Mouse (Mus musculus) limb, embryonic 10.5 days (tissue): ENCODE data around the gene Defb47. TPM values are rescaled to one million over a fixed set of nuclear protein-coding genes. Genes with fewer than 3 reads are reported as not detected.
A peak's percentile ranks its signal among the peaks of the same experiment; 100 is the strongest.

Experiments used
- DNase-seq: peaks from one replicate; pipeline ENCODE4 v3.0.0-alpha.2; 2017; ENCODE audit warnings: low spot score
- H3K27ac ChIP-seq: fragments of 300-500 bp; sonication (generic); 2 replicates; pipeline ENCODE4 v1.5.1; 2016; ENCODE audit warnings: mild to moderate bottlenecking
- H3K27me3 ChIP-seq: fragments of 300-500 bp; sonication (generic); 2 replicates; pipeline ENCODE4 v1.6.1; 2016; ENCODE audit warnings: low read depth, mild to moderate bottlenecking; ENCODE audit not compliant: poor library complexity, severe bottlenecking
- H3K36me3 ChIP-seq: fragments of 300-500 bp; sonication (generic); 2 replicates; pipeline ENCODE4 v1.6.1; 2016; ENCODE audit warnings: mild to moderate bottlenecking, moderate library complexity
- H3K4me1 ChIP-seq: fragments of 300-500 bp; sonication (generic); 2 replicates; pipeline ENCODE4 v1.6.1; 2016
- H3K4me3 ChIP-seq: fragments of 300-500 bp; sonication (generic); 2 replicates; pipeline ENCODE4 v1.5.1; 2016; ENCODE audit warnings: mild to moderate bottlenecking, moderate library complexity
- H3K9me3 ChIP-seq: fragments of 300-500 bp; sonication (generic); replicated peaks from 2 replicates; pipeline ENCODE4 v1.6.1; 2016; ENCODE audit warnings: mild to moderate bottlenecking
- WGBS: fragments of 180-500 bp; shearing (Covaris S2); methylation state at CpG from one replicate; pipeline ENCODE4 v1.1.7; 2016; 5-methylcytosine and 5-hydroxymethylcytosine counted together
- polyA plus RNA-seq: library from polyadenylated mRNA; unstranded; fragments of >200 nt; fragmentation: Nextera tagmentation; extraction: Ambion mirVana; gene quantifications from 2 replicates; pipeline ENCODE4 v1.2.1, GENCODE M21; 2016

The Defb47 gene
- polyA plus RNA-seq = not detected in 2 replicates

GRCm38 (mm10) chr14:62997777-62998176 lies at the start of gene Defb47:
Gene Defb47 (plus strand): TSS chr14:62998077.
- H3K27ac ChIP-seq = no peak within 1 kb of the TSS

DNA sequence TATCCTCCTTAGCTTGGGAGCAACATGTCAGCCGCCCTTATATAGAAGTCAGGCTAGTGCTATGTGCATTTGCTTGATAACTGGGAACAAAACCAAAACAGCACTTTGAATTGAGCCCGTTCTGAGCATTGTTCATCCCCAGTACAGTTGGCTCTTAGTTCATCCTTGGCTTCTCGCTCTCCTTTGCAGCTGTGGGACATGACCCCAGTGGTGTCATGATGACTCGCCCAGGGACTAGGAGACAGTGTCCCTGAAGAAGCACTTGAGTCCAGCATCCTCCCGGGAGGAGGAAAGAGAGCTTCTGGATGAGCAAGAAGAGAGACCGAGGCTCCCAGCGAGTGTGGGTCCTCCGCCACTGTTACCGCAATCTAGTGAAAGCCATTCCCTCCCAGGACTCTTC lies 41.8 kb upstream of the Defb47 start:
- no peaks in the 10 kb centered on the region for H3K4me1 ChIP-seq
- H3K4me3 ChIP-seq = no peak overlapping the region
- H3K27ac ChIP-seq = no peak overlapping the region
- no peaks in the 10 kb centered on the region for H3K9me3 ChIP-seq
- WGBS = 91% methylated on average over 9 of the region's 9 CpGs
- no peak for DNase-seq
- peaks cover 72% of the 10 kb centered on the region for H3K36me3 ChIP-seq
- no peaks in the 10 kb centered on the region for H3K27me3 ChIP-seq

More at GRCm38 (mm10) chr14:62997777-62998176, at the start of gene Defb47:
- Histone ChIP-seq H3K36me3 (no peaks in the 10 kb centered on the region), H3K9me3 (no peaks in the 10 kb centered on the region), H3K27me3 (no peaks in the 10 kb centered on the region), H3K4me1 (no peaks in the 10 kb centered on the region), H3K4me3 (no peak within 1 kb of the TSS)
- no peak for DNase-seq
- WGBS = 92% methylated on average over 8 of the region's 8 CpGs

DNA sequence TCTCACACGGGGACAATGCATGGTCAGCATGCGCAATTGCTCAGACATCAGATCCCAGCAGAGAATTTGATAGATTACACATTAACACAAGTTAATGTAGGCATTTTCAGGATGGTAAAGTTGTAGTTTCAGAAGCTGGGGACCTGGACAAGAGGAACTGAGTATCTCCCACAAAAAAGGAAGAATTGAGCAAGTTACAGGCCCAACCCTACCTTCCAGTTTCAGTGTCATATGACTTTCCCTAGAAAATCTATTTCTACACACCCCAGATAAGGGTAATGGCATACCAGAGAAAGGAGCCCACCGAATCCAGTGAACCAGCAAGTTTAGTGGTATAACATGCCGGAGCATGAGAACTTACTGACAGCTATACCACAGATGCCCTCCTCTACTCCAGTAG lies 34.2 kb upstream of the Defb47 start:
- H3K4me1 ChIP-seq = peaks cover 13% of the 10 kb centered on the region
- WGBS = 92% methylated on average over 4 of the region's 4 CpGs
- H3K27me3 ChIP-seq = no peaks in the 10 kb centered on the region
- DNase-seq = peak; percentile 12
- peaks cover 17% of the 10 kb centered on the region for H3K36me3 ChIP-seq
- H3K4me3 ChIP-seq = no peak overlapping the region
- H3K9me3 ChIP-seq = no peaks in the 10 kb centered on the region
- H3K27ac ChIP-seq = no peak overlapping the region

DNA sequence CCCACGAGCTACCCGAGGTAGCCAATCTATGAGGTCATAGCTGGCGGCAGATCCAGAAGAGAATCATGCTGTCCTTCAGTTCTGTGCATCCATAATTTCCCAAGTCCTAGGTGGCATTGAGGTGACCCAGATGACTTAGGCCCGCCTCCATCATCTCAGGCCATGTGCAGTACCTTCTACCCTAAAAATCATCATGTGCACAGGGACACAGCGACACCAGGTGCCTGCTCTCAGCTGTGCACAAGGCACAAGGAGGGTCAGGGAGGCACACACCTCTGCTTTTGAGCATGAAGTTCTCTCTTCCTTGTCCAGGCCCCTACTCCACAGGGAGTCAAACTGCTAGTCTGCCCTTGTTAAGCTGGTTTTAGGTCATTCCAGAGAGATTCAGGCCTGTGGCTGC lies 32.5 kb upstream of the Defb47 start:
- H3K36me3 ChIP-seq = peaks cover 3% of the 10 kb centered on the region; the same call in 1 of the 2 replicates
- peak overlapping the region; percentile 61; the same call in 1 of the 2 replicates for H3K27ac ChIP-seq
- no peak overlapping the region for H3K4me3 ChIP-seq

DNA sequence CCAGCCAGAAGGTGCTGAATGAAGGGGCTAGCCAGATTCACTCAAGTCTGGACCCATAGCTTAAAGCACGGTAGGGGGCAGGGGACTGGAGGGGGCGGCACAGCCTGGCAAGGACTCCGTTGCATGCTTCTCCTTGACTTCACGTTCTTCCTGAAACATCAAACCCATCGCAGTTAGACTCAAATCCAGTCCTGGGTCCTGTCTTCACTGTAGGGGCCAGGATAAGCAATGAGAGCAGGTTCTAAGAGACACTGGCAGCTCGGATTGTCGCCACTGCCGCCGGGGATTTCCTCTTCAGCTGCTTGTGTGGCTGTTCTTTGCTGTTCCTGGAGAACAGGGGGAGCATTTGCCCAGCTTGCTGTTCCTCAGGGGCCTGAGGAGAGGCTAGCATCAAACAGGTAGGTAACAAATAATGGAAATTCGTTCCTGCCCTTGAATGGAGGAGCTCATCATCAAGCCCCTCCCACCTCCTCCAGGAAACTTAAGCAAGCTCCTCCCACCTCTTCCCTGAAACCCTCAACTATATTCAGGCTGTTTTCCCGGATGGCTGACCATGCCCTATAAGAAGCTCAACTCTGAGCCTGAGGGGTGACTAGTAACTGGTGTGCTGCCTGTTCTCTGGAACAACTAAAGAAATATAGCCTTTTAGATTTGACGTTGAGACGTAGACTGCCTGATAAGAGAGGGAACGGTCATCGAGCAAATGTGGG lies 31.9 kb upstream of the Defb47 start:
- peak overlapping the region; percentile 61; the same call in 1 of the 2 replicates for H3K27ac ChIP-seq
- no peak for DNase-seq
- WGBS = 20% methylated on average over 15 of the region's 15 CpGs
- peaks cover 21% of the 10 kb centered on the region for H3K4me1 ChIP-seq
- no peaks in the 10 kb centered on the region for H3K9me3 ChIP-seq
- peak overlapping the region; percentile 44 for H3K4me3 ChIP-seq
- H3K27me3 ChIP-seq = no peaks in the 10 kb centered on the region
- H3K36me3 ChIP-seq = peaks cover 3% of the 10 kb centered on the region; the same call in 1 of the 2 replicates

More for the DNA sequence above, 32.5 kb upstream of the Defb47 start:
- 91% methylated on average over 5 of the region's 5 CpGs for WGBS
- no peak for DNase-seq
- no peaks in the 10 kb centered on the region for H3K27me3 ChIP-seq
- peaks cover 15% of the 10 kb centered on the region for H3K4me1 ChIP-seq
- no peaks in the 10 kb centered on the region for H3K9me3 ChIP-seq

DNA sequence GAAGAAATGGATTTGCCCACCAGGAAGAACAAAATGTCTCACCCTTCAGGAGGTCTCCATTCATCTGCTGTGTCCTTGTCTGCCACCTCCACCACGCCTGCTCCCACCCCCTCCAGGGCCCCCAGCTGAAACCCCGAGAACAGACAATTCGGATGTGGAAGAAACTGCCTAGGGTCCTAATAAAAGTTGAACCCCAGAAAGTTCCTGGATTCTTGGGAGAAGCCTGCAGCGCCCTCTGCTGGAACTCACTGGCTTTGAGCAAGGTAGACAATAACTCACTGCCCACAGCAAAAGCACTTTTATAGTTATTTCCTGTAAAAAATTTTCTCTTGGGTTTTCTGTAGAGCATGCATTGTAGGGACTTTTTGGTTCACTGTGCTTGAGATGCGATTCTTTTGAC lies 22.8 kb upstream of the Defb47 start:
- no peaks in the 10 kb centered on the region for H3K27me3 ChIP-seq
- no peaks in the 10 kb centered on the region for H3K9me3 ChIP-seq
- H3K27ac ChIP-seq = no peak overlapping the region
- no peak overlapping the region for H3K4me3 ChIP-seq
- WGBS = 10% methylated on average over 5 of the region's 5 CpGs
- H3K36me3 ChIP-seq = no peaks in the 10 kb centered on the region
- peaks cover 11% of the 10 kb centered on the region for H3K4me1 ChIP-seq
- DNase-seq = peak; percentile 80

DNA sequence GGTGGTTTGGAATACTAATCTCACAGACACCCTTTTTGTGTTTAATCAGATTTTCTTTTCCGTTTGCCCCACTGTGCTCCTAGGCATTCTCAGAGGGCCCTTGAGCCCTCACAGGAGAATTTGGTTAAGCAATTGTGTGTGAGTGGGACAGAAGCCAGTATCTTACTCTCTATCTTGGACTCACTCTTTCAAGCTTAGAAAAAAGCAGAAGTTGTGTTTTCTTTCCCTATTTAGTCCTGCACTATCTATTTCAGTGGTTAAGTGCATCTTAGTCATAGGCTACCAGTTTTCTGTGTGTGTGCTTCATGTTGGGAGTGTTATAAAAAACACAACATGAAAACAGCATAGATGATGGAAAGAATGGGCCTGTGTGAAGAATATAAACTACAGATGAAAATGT lies 18.1 kb upstream of the Defb47 start:
- H3K27me3 ChIP-seq = no peaks in the 10 kb centered on the region
- no peak overlapping the region for H3K4me3 ChIP-seq
- H3K27ac ChIP-seq = no peak overlapping the region
- no peaks in the 10 kb centered on the region for H3K36me3 ChIP-seq
- WGBS = 93% methylated on average over 1 of the region's 1 CpGs
- no peaks in the 10 kb centered on the region for H3K9me3 ChIP-seq
- DNase-seq = no peak
- H3K4me1 ChIP-seq = 0 out of 2 replicates have a peak, but pooled peaks cover 2% of the 10 kb centered on the region

GRCm38 (mm10) chr14:62984410-62984809 lies 13.5 kb upstream of the Defb47 start, which contains the start of gene Defb48:
Gene Defb48 (minus strand): TSS chr14:62984510.
- Histone ChIP-seq H3K4me1 (no peaks in the 10 kb centered on the region), H3K27me3 (no peaks in the 10 kb centered on the region), H3K27ac (no peak within 1 kb of the TSS), H3K36me3 (no peaks in the 10 kb centered on the region), H3K9me3 (no peaks in the 10 kb centered on the region), H3K4me3 (no peak within 1 kb of the TSS)
- WGBS = 75% methylated on average over 1 of the region's 1 CpGs
- DNase-seq = no peak

DNA sequence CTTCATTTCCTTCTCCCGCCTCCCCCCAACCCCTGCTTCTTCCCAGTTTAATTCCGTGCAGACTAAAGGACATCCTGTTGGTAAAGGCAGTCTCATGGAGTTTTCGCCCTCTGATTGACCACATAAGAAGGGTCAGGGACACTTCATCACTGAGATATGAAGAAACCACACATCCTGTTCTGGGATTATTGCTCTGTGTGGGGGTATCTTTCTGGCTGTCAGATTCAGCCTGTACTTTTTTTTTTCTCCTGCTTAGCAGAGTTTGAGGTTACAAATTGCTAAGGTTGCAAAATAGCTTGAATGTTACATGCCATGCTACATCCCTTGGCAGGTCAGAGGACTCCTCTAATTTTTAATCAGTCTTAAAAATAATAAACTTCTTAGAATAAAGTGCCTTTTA lies 6.6 kb upstream of the Defb47 start:
- H3K36me3 ChIP-seq = no peaks in the 10 kb centered on the region
- H3K4me1 ChIP-seq = no peaks in the 10 kb centered on the region
- no peak for DNase-seq
- H3K9me3 ChIP-seq = no peaks in the 10 kb centered on the region
- 80% methylated on average over 3 of the region's 3 CpGs for WGBS
- H3K4me3 ChIP-seq = no peak overlapping the region
- no peaks in the 10 kb centered on the region for H3K27me3 ChIP-seq
- no peak overlapping the region for H3K27ac ChIP-seq

DNA sequence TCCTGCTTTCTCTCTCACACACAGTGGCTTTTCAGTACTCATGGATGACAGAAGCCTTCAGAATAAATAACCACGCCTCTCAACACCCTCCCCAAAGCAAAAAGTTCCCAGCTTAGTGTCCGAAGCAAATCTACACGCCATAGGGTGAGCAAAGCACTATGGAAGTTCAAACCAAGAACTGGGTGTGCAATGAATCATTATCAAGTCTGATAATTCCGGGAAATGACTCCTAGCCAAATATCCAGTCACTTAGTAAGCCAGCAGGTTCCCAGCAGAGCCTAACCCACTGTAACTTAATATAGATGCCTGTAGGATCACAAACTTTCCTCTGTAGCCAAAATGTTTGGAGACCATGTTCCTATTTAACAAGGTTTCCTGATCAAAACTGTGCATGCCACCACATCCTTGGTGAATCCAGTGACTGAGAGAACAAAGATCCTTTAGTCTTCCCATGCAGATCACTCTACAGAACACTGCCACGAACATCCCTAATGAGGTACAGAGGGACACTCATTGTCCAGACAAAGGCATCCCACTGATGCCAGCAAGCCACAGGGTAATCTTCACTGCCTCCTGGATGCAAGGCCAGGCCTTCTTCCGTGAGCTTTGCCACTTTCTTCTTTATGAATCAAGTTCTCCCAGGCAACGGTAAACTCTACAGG lies 5.9 kb upstream of the Defb47 start:
- H3K9me3 ChIP-seq = no peaks in the 10 kb centered on the region
- no peak overlapping the region for H3K4me3 ChIP-seq
- no peak for DNase-seq
- no peaks in the 10 kb centered on the region for H3K36me3 ChIP-seq
- no peaks in the 10 kb centered on the region for H3K27me3 ChIP-seq
- WGBS = 86% methylated on average over 7 of the region's 7 CpGs
- no peak overlapping the region for H3K27ac ChIP-seq
- H3K4me1 ChIP-seq = no peaks in the 10 kb centered on the region

DNA sequence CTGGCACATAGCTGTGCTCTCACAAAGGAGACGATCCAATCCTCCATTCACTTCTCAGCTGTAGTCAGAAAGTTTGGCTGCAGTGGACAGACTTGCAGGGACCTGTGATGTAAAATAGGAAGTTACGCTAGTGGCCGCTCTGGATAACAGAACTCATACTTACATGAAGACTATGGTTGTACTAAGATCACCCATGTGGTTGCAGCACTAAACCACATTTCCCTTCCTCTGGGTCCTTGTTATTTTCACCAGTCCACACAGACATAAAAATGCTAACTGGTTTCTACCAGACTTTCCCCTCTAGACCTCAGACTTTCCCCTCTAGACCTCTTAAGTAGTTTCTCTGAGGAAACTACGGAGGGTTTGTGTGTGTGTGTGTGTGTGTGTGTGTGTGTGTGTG lies 1.1 kb downstream of the Defb47 start:
- no peak overlapping the region for H3K27ac ChIP-seq
- WGBS = 91% methylated on average over 4 of the region's 4 CpGs
- no peaks in the 10 kb centered on the region for H3K27me3 ChIP-seq
- no peaks in the 10 kb centered on the region for H3K4me1 ChIP-seq
- H3K36me3 ChIP-seq = no peaks in the 10 kb centered on the region
- no peak overlapping the region for H3K4me3 ChIP-seq
- H3K9me3 ChIP-seq = no peaks in the 10 kb centered on the region
- no peak for DNase-seq

DNA sequence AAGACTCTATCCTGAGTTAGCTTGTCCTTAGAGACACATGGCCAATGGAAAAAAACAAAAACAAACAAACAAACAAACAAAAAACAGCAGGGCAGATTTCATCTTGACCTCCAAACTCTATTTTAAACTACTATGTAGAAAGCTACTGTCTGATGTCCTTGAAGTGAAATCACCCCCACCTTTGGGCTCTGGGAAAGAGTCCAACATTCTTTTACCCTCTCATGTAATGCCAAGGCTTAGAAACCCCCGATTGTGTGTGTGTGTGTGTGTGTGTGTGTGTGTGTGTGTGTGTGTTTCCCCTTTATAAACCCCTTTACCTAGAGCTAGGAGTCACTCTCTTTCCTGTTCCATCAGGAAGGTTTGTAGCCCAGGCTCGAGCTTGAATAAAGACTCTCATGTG lies 4.7 kb downstream of the Defb47 start:
- Histone ChIP-seq H3K36me3 (no peaks in the 10 kb centered on the region), H3K9me3 (no peaks in the 10 kb centered on the region), H3K4me3 (no peak overlapping the region), H3K27ac (no peak overlapping the region), H3K27me3 (no peaks in the 10 kb centered on the region), H3K4me1 (no peaks in the 10 kb centered on the region)
- DNase-seq = no peak
- 83% methylated on average over 2 of the region's 2 CpGs for WGBS

DNA sequence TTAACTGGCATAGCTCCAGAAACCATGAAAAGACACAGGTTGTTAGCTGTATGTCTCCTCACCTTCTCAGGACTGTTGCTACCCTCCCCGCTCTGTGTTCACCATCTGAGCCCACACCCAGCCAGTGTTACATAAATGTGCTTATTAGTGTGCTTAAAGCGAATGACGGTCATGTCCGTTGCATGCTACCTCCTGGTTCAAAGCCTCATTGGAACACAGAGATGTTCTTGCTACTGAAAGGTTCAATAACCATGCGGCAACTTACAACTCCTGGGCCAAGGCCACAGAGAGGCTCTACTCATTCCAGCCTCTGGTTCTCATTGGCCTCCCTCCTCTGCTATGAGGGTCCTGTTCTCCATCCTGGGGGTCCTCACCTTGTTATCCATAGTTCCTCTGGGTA lies 13.6 kb downstream of the Defb47 start, which contains the start of gene Defb43:
Defb43 (plus strand) TSS at position 301 of the 400 bp plus-strand sequence.
- Histone ChIP-seq H3K27ac (no peak within 1 kb of the TSS), H3K27me3 (no peaks in the 10 kb centered on the region), H3K4me3 (no peak within 1 kb of the TSS), H3K36me3 (no peaks in the 10 kb centered on the region), H3K9me3 (no peaks in the 10 kb centered on the region), H3K4me1 (no peaks in the 10 kb centered on the region)
- WGBS = 96% methylated on average over 5 of the region's 5 CpGs
- DNase-seq = no peak
